Mouse (Mus musculus): ENCODE measurements around the gene Adarb1.

GRCm38 (mm10) chr10:77290624-77291366, 127.3 kb downstream of the Adarb1 start:
- no peak for TF ChIP-seq CTCF (IDR thresholded peaks at IDR 0.05; ENCODE audit: low read depth)
- TF ChIP-seq EP300 (IDR thresholded peaks at IDR 0.05; ENCODE audit: low read depth) = no peak

All from liver, embryonic 14.5 days (tissue).